Mouse (Mus musculus) spleen, adult 2 months (tissue): ENCODE data around the gene Gm17428. TPM values are rescaled to one million over a fixed set of nuclear protein-coding genes. Genes with fewer than 3 reads are reported as not detected.
"Not testable (repeated sequence)": the region's sequence is repeated elsewhere in the genome, so short reads cannot be mapped to it uniquely, and the experiment has no call there.

Source experiments
- DNase-seq, 2 experiments: peaks; one replicate each; pipeline versions ENCODE4 v3.0.0 to v3.0.0-alpha.2; 2012 to 2021; ENCODE audit warnings: low spot score in 2 of 2, low read depth in 1 of 2
- H3K27ac ChIP-seq: fragments of 200-500 bp; 2 replicates; pipeline ENCODE4 v1.5.1; 2012; ENCODE audit warnings: low read length, inconsistent platforms; ENCODE audit not compliant: insufficient read depth
- H3K27me3 ChIP-seq: fragments of 200-500 bp; 2 replicates; pipeline ENCODE4 v1.6.1; 2012; ENCODE audit warnings: mild to moderate bottlenecking, moderate library complexity, low read length, inconsistent platforms; ENCODE audit not compliant: control insufficient read depth, insufficient read depth
- H3K36me3 ChIP-seq: fragments of 200-500 bp; 2 replicates; pipeline ENCODE4 v1.6.1; 2012; ENCODE audit warnings: mild to moderate bottlenecking, low read length, inconsistent platforms; ENCODE audit not compliant: control insufficient read depth, insufficient read depth
- H3K4me1 ChIP-seq: fragments of 200-500 bp; 2 replicates; pipeline ENCODE4 v1.6.1; 2011; ENCODE audit warnings: inconsistent platforms; ENCODE audit not compliant: control insufficient read depth, insufficient read depth, insufficient read length
- H3K4me3 ChIP-seq: fragments of 200-500 bp; 2 replicates; pipeline ENCODE4 v1.5.1; 2011; ENCODE audit warnings: mild to moderate bottlenecking, inconsistent platforms; ENCODE audit not compliant: insufficient read depth, insufficient read length; ENCODE audit errors: extremely low read depth
- CTCF ChIP-seq: fragments of 200-500 bp; IDR thresholded peaks from 2 replicates; pipeline ENCODE4 v1.5.1; 2011; ENCODE audit warnings: mild to moderate bottlenecking, inconsistent platforms; ENCODE audit not compliant: insufficient read depth, insufficient read length, insufficient replicate concordance; ENCODE audit errors: extremely low read depth
- POLR2A ChIP-seq: fragments of 200-500 bp; IDR thresholded peaks from 2 replicates; pipeline ENCODE4 v1.6.1; 2011; ENCODE audit warnings: low read depth, low read length, inconsistent platforms
- WGBS: fragments of 180-500 bp; shearing (Covaris S2); methylation state at CpG from one replicate; pipeline ENCODE4 v1.1.7; 2018; 5-methylcytosine and 5-hydroxymethylcytosine counted together
- polyA plus RNA-seq: library from polyadenylated mRNA; depleted of rRNA; stranded (reverse); fragments of >200 nt; gene quantifications from 2 replicates; pipeline ENCODE4 v1.2.3, GENCODE M21; 2012

Gene Gm17428
- polyA plus RNA-seq, 1 experiment, result not detected

DNA sequence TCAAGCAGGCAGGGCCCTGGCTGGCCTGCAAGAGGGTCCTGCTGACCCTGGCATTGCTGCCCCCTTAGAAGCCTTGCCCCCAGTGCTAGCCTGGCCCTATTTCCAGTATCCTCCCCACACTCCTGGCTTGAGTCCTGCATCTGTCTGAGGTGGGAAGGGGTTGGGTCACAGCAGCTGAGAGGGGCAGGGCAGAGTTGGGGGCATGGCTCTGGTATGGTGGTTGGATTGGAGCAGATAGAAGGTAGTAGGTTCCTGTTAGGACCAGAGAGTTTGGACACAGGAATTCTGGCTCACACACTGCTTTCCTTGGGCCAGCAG, 18.1 kb downstream of the Gm17428 start:
- H3K4me3 ChIP-seq, result no peak overlapping the region
- no peak for DNase-seq
- no peak for TF ChIP-seq CTCF
- no peak for TF ChIP-seq POLR2A
- H3K27ac ChIP-seq, result no peak overlapping the region
- no peaks in the 10 kb centered on the region for H3K27me3 ChIP-seq
- H3K36me3 ChIP-seq, result no peaks in the 10 kb centered on the region
- H3K4me1 ChIP-seq, result no peaks in the 10 kb centered on the region

DNA sequence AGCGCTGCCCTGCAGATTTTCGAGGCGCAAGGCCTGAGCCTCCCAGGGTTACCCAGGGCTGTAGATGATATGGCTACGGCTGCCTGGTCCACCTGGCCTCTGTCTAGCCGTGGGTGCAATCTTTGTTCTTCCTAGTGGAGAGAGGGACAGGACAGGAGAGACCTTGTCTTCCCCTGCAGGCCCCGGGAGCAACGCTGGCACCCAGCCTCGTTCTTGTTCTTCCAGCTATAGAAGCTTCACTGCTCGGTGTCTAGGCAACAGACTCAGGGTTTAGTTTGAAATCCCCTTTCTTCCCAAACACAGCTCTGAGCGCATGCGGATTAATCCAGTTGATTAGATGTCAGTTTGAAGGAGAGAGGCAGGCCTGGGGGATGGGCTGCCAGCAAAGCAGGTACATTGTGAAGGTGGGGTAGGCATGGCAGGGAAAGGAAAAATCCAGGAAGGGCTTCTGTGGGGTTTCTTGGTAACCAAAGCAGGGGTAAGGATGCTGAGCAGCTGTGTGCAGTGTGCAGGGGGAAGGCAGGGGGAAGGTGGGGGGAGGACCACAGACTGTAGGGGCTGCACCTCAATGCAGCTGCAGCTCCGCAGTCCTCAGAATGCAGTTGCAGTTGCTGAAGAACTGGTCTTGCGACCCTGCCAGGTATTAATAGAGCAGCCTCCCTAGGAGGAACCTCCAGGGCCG, 18.9 kb downstream of the Gm17428 start:
- 75% methylated on average over 14 of the region's 14 CpGs for WGBS

DNA sequence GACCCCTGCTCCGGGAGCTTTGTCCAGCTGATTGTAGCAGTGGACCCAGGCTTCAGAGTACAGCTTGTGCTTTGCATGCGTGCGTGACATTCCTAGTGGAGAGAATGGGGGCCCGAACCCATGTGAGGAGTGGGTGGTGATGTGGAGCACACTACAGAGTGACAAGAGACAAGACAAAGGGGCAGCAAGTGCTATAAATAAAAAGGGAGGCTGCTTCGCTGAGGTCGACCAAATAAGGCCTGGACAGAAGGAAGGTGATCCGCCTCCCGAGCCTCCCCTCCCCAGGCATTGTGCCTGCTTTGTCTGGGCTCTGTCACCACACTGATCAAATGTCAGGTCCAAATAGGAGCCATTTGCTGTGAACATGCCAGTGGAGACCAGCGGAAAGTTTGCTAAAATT, 20.1 kb downstream of the Gm17428 start:
- TF ChIP-seq CTCF (no peak), POLR2A (no peak)
- H3K36me3 ChIP-seq, result no peaks in the 10 kb centered on the region
- no peaks in the 10 kb centered on the region for H3K4me1 ChIP-seq
- H3K27me3 ChIP-seq, result no peaks in the 10 kb centered on the region
- 89% methylated on average over 9 of the region's 9 CpGs for WGBS
- DNase-seq, result no peak
- no peak overlapping the region for H3K27ac ChIP-seq
- no peak overlapping the region for H3K4me3 ChIP-seq

More for the DNA sequence above, 18.9 kb downstream of the Gm17428 start:
- Histone ChIP-seq H3K27me3 (no peaks in the 10 kb centered on the region), H3K4me1 (no peaks in the 10 kb centered on the region), H3K36me3 (no peaks in the 10 kb centered on the region), H3K4me3 (no peak overlapping the region), H3K27ac (no peak overlapping the region)
- TF ChIP-seq POLR2A (no peak), CTCF (no peak)
- DNase-seq, result no peak

DNA sequence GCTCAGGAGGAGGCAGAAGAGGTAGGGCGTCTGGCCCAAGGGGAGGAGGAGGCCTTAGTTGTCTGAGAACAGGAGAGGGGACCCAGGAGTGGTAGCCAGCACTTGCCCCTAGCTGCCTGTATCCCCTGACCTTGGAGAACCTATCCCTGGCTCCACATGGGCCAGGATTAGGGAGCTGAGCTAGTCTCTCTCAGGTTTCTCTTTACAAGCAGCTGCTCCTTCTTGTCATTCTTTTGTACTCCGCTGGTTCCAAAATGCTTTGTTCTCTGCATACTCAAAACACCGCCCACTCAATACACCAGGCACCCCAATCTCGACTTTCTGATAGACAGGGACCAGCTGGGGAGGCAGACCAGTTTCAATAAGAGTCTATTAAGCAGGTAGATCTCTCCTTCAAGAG, 20.6 kb downstream of the Gm17428 start:
- TF ChIP-seq CTCF (no peak), POLR2A (no peak)
- Histone ChIP-seq H3K36me3 (no peaks in the 10 kb centered on the region), H3K27ac (no peak overlapping the region), H3K27me3 (no peaks in the 10 kb centered on the region), H3K4me1 (no peaks in the 10 kb centered on the region), H3K4me3 (no peak overlapping the region)
- WGBS, result 77% methylated on average over 4 of the region's 4 CpGs
- no peak for DNase-seq

DNA sequence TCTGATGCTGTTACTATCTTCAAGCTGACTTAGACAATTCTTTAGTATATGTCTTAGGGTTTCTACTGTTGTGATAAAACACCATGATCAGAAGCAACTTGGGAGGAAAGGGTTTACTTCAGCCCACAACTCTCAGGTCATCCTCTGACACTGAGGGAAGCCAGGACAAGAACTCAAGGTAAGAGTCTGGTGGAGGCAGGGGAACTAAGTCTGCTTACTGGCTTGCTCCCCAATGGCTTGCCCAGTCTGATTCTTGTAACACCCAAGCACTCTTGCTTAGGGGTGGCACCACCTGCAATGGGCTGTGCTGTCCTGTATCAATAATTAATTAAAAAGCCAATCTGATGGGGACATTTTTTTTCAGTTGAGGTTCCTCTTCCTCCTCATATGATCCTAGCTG, 21.9 kb downstream of the Gm17428 start:
- H3K36me3 ChIP-seq, result no peaks in the 10 kb centered on the region
- no peak for DNase-seq
- H3K27ac ChIP-seq, result no peak overlapping the region
- H3K27me3 ChIP-seq, result no peaks in the 10 kb centered on the region
- no peak overlapping the region for H3K4me3 ChIP-seq
- no peaks in the 10 kb centered on the region for H3K4me1 ChIP-seq
- TF ChIP-seq CTCF (no peak), POLR2A (no peak)

DNA sequence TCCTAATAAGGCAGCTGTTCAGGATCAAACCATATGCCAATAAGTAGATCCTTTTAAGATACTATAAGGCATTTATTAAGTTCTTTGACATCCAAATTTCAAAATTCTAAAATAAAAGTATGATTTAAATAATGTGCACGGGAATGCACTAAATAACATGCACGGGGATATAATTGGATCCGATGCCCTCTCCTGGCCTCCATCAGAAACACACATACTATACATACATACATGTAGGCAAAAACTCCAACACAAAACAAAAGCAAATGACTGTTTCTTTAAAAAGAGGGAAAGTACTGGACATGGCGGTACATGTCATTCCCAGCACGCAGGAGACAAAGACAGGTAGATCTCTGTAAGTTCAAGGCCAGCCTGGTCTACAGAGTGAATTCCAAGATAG, 23.1 kb downstream of the Gm17428 start:
- DNase-seq, H3K4me1 ChIP-seq, H3K27ac ChIP-seq, H3K36me3 ChIP-seq, H3K27me3 ChIP-seq, H3K4me3 ChIP-seq: not testable (repeated sequence)
- 83% methylated on average over 5 of the region's 5 CpGs for WGBS

DNA sequence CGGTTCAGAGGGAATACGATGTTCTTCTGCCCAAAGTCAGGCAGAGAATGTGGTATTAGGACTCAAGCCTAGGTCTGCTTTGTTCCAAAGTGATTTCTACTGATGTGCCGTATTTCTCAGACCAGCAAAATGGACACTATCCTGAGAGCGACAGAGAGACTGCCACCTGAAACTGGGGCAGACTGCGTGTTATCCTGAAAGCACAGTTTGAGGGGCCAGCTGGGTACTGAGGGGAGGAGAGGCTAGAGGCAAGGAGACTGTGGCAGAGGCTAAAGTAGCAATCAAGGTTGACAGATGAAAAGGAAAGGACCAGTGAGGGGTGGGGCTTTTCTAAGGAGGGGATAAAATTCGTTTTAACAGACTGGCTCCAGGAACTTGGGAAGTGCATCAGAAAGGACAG, 24.1 kb downstream of the Gm17428 start:
- DNase-seq, result no peak
- Histone ChIP-seq H3K36me3 (no peaks in the 10 kb centered on the region), H3K4me1 (no peaks in the 10 kb centered on the region), H3K27me3 (no peaks in the 10 kb centered on the region), H3K27ac (no peak overlapping the region), H3K4me3 (no peak overlapping the region)
- 88% methylated on average over 6 of the region's 6 CpGs for WGBS
- TF ChIP-seq POLR2A (no peak), CTCF (no peak)
